Mouse (Mus musculus) forebrain, embryonic 16.5 days (tissue): Measurements from ENCODE around the gene Sytl5. TPM values are rescaled to one million over a fixed set of nuclear protein-coding genes. Genes with fewer than 3 reads are reported as not detected.

Experiments used
- ATAC-seq: fragments of 200-750 bp; cut with Nextera tagmentation; 2 replicates; pipeline ENCODE4 v1.8.0; 2017; ENCODE audit warnings: mild to moderate bottlenecking, moderate library complexity
- H3K27ac ChIP-seq: fragments of 300-500 bp; sonication (generic); 2 replicates; pipeline ENCODE4 v1.5.1; 2014; ENCODE audit warnings: low read length, control low read depth
- H3K27me3 ChIP-seq: fragments of 300-500 bp; sonication (generic); replicated peaks from 2 replicates; pipeline ENCODE4 v1.6.1; 2014; ENCODE audit warnings: low read length; ENCODE audit not compliant: control insufficient read depth, insufficient read depth
- H3K36me3 ChIP-seq: fragments of 300-500 bp; sonication (generic); 2 replicates; pipeline ENCODE4 v1.6.1; 2014; ENCODE audit not compliant: control insufficient read depth, insufficient read depth
- H3K4me1 ChIP-seq: fragments of 300-500 bp; sonication (generic); replicated peaks from 2 replicates; pipeline ENCODE4 v1.6.1; 2014; ENCODE audit warnings: low read length; ENCODE audit not compliant: control insufficient read depth, insufficient read depth
- H3K4me2 ChIP-seq: fragments of 300-500 bp; sonication (generic); 2 replicates; pipeline ENCODE4 v1.6.1; 2014; ENCODE audit warnings: mild to moderate bottlenecking, low read length, control low read depth
- H3K4me3 ChIP-seq: fragments of 300-500 bp; sonication (generic); replicated peaks from 2 replicates; pipeline ENCODE4 v1.5.1; 2014; ENCODE audit warnings: mild to moderate bottlenecking, low read length, control low read depth
- H3K9ac ChIP-seq: fragments of 300-500 bp; sonication (generic); replicated peaks from 2 replicates; pipeline ENCODE4 v1.6.1; 2014; ENCODE audit warnings: low read depth, low read length, control low read depth
- H3K9me3 ChIP-seq: fragments of 300-500 bp; sonication (generic); 2 replicates; pipeline ENCODE4 v1.6.1; 2016; ENCODE audit warnings: low read length; ENCODE audit not compliant: control insufficient read depth
- WGBS: fragments of 180-500 bp; shearing (Covaris S2); extraction: QIAGEN DNeasy Blood & Tissue Kit; methylation state at CpG from one replicate; pipeline ENCODE4 v1.1.7; 2014; 5-methylcytosine and 5-hydroxymethylcytosine counted together
- polyA plus RNA-seq: library from polyadenylated mRNA; unstranded; fragments of >200 nt; fragmentation: Nextera tagmentation; extraction: Ambion mirVana; gene quantifications from 2 replicates; pipeline ENCODE4 v1.2.1, GENCODE M21; 2015

Gene Sytl5
- polyA plus RNA-seq, 1 experiment from 2014 or later: 1.4 TPM

DNA sequence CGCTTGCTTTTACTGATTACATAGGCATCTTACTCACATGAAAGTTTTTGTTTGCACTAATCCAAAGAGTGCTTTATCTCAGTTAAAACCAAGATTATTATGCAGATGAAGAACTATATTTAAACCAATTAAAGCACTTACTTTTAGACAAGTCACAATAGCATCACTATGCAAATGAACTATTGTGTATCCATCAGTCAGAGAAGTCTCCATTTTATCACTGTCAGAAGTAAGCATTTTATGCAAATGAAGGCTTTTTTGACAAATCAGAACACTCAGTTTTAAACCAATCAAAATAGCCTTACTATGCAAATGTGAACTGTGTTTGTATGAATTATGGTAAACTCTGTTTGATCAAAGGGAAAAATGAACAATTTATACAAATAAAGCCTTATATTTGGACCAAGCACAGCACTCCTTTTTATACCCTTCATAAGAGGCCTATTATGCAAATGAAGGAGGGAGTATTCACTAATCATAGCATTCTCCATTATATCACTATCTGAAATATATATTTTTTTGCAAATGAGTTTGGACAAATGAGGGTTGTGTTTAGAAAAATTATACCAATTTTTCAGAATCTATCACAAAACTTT lies 122.4 kb downstream of the Sytl5 start:
- H3K4me3 ChIP-seq: no peak overlapping the region
- H3K9me3 ChIP-seq: no peaks in the 10 kb centered on the region
- WGBS: 62% methylated on average over 1 of the region's 1 CpGs
- H3K4me1 ChIP-seq: no peaks in the 10 kb centered on the region
- no peak overlapping the region for H3K27ac ChIP-seq
- no peaks in the 10 kb centered on the region for H3K36me3 ChIP-seq
- H3K4me2 ChIP-seq: no peak overlapping the region
- ATAC-seq: peak; percentile 75
- no peaks in the 10 kb centered on the region for H3K27me3 ChIP-seq
- H3K9ac ChIP-seq: no peak overlapping the region

DNA sequence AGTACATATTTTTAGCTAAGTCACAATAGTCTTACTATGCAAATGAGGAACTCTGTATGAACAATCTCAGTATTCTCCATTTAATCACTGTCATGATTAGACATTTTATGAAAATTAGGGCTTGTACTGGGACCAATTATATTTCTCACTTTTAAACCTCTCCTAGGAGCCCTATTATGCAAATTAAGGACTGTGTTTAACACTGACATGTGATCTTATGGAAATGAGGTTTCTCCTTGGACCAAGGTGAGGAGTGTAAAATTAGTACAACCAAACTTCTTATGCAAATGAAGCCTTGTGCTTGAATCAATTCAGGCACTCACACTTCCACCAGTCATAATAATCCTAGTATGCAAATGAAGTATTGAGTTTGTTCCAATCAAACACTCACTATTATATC lies 124.8 kb downstream of the Sytl5 start:
- ATAC-seq: peak; percentile 84
- H3K9ac ChIP-seq: no peak overlapping the region
- no peak overlapping the region for H3K4me3 ChIP-seq
- H3K4me2 ChIP-seq: no peak overlapping the region
- H3K27ac ChIP-seq: no peak overlapping the region
- no peaks in the 10 kb centered on the region for H3K27me3 ChIP-seq
- no peaks in the 10 kb centered on the region for H3K9me3 ChIP-seq
- H3K36me3 ChIP-seq: no peaks in the 10 kb centered on the region
- H3K4me1 ChIP-seq: no peaks in the 10 kb centered on the region

DNA sequence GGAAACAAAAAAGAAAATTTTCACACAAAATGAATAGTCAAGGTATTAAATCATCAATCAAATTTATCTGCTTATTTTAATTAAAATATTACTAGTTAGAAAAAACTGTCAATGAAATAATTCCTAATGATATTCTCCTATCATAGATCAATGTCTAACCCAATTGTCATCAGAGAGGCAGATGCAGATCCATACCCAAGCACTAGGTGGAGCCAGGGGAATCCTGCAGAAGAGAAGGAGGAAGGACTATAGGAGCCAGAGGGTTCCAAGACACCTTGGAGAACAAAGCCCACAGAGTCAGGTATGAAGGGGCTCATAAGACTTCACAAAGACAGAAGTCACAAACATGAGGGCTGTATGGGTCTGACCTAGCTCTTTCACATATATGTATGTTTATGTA lies 149.2 kb downstream of the Sytl5 start:
- no peak overlapping the region for H3K4me3 ChIP-seq
- no peaks in the 10 kb centered on the region for H3K4me1 ChIP-seq
- no peaks in the 10 kb centered on the region for H3K27me3 ChIP-seq
- H3K4me2 ChIP-seq: no peak overlapping the region
- no peak overlapping the region for H3K9ac ChIP-seq
- H3K36me3 ChIP-seq: no peaks in the 10 kb centered on the region
- ATAC-seq: no peak
- no peak overlapping the region for H3K27ac ChIP-seq
- H3K9me3 ChIP-seq: no peaks in the 10 kb centered on the region

Other genes starting within 250 kb of the Sytl5 start
- 41.0 and 44.4 TPM in 2 replicates for gene Dynlt3, start 222.6 kb upstream of the Sytl5 start, polyA plus RNA-seq
- not detected in 2 replicates for gene Hypm, start 38.7 kb upstream of the Sytl5 start, polyA plus RNA-seq
- gene H2al3, start 35.9 kb upstream of the Sytl5 start, polyA plus RNA-seq: not detected in 2 replicates
- 3.4 and 5.3 TPM in 2 replicates for gene Srpx, start 232.1 kb downstream of the Sytl5 start, polyA plus RNA-seq